Mouse (Mus musculus) adipocyte (in vitro differentiated cells): ENCODE measurements around the gene Trim58.

ENCODE experiments used
- DNase-seq: peaks from one replicate; pipeline ENCODE4 v3.0.0-alpha.2; 2016; ENCODE audit warnings: low spot score

Gene Trim58

GRCm38 (mm10) chr11:58655151-58655550, 14.9 kb downstream of the Trim58 start:
- DNase-seq, result no peak

GRCm38 (mm10) chr11:58658596-58658995, 18.3 kb downstream of the Trim58 start, which contains the start of gene Olfr322:
Gene Olfr322, plus strand, starts transcription at chr11:58658782.
- no peak for DNase-seq

- no peak for DNase-seq
Observed at GRCm38 (mm10) chr11:58669252-58669651, 29.0 kb downstream of the Trim58 start.

- no peak for DNase-seq
Observed at GRCm38 (mm10) chr11:58671825-58672224, 31.6 kb downstream of the Trim58 start.

GRCm38 (mm10) chr11:58680799-58681198, 40.5 kb downstream of the Trim58 start, which contains the start of gene Olfr320:
Gene Olfr320, plus strand, starts transcription at chr11:58681099.
- no peak for DNase-seq

- DNase-seq, result no peak
Observed at GRCm38 (mm10) chr11:58698862-58699261, 58.6 kb downstream of the Trim58 start, which contains the start of gene Olfr319. Gene Olfr319, plus strand, starts transcription at chr11:58699162.
